Mouse (Mus musculus) limb, embryonic 12.5 days (tissue): Measurements from ENCODE around the gene Nalcn. TPM values are rescaled to one million over a fixed set of nuclear protein-coding genes. Genes with fewer than 3 reads are reported as not detected.

ENCODE experiments used
- ATAC-seq: fragments of 200-750 bp; cut with Nextera tagmentation; 2 replicates; pipeline ENCODE4 v1.8.0; 2017; ENCODE audit warnings: low read depth, moderate TSS enrichment; ENCODE audit not compliant: insufficient number of reproducible peaks, insufficient read depth, low FRiP score, low TSS enrichment
- H3K27ac ChIP-seq: fragments of 300-500 bp; sonication (generic); 2 replicates; pipeline ENCODE4 v1.5.1; 2016; ENCODE audit warnings: mild to moderate bottlenecking, moderate library complexity
- H3K27me3 ChIP-seq: fragments of 300-500 bp; sonication (generic); 2 replicates; pipeline ENCODE4 v1.6.1; 2016; ENCODE audit warnings: mild to moderate bottlenecking, moderate library complexity
- H3K36me3 ChIP-seq: fragments of 300-500 bp; sonication (generic); 2 replicates; pipeline ENCODE4 v1.6.1; 2016; ENCODE audit warnings: mild to moderate bottlenecking, moderate library complexity
- H3K4me1 ChIP-seq: fragments of 300-500 bp; sonication (generic); replicated peaks from 2 replicates; pipeline ENCODE4 v1.6.1; 2016
- H3K4me2 ChIP-seq: fragments of 300-500 bp; sonication (generic); 2 replicates; pipeline ENCODE4 v1.6.1; 2016; ENCODE audit warnings: mild to moderate bottlenecking, moderate library complexity
- H3K4me3 ChIP-seq: fragments of 300-500 bp; sonication (generic); replicated peaks from 2 replicates; pipeline ENCODE4 v1.5.1; 2016; ENCODE audit warnings: mild to moderate bottlenecking
- H3K9ac ChIP-seq: fragments of 300-500 bp; sonication (generic); replicated peaks from 2 replicates; pipeline ENCODE4 v1.6.1; 2016; ENCODE audit warnings: mild to moderate bottlenecking, moderate library complexity
- H3K9me3 ChIP-seq: fragments of 300-500 bp; sonication (generic); 2 replicates; pipeline ENCODE4 v1.6.1; 2016; ENCODE audit warnings: mild to moderate bottlenecking, moderate library complexity
- WGBS: fragments of 180-500 bp; shearing (Covaris S2); methylation state at CpG from one replicate; pipeline ENCODE4 v1.1.7; 2016; 5-methylcytosine and 5-hydroxymethylcytosine counted together
- polyA plus RNA-seq: library from polyadenylated mRNA; unstranded; fragments of >200 nt; fragmentation: Nextera tagmentation; extraction: Ambion mirVana; gene quantifications from 2 replicates; pipeline ENCODE4 v1.2.1, GENCODE M21; 2016

The Nalcn gene
- polyA plus RNA-seq, 1 experiment from 2014 or later, result 0.45 TPM

GRCm38 (mm10) chr14:123512923-123513322 lies 114.0 kb downstream of the Nalcn start:
- Histone ChIP-seq H3K9ac (no peak overlapping the region), H3K4me2 (no peak overlapping the region), H3K9me3 (no peaks in the 10 kb centered on the region), H3K27me3 (no peaks in the 10 kb centered on the region), H3K36me3 (no peaks in the 10 kb centered on the region), H3K4me3 (no peak overlapping the region), H3K4me1 (no peaks in the 10 kb centered on the region), H3K27ac (no peak overlapping the region)
- ATAC-seq, result peak; percentile 41; the same call in 1 of the 2 replicates
- WGBS, result 78% methylated on average over 2 of the region's 2 CpGs

- Histone ChIP-seq H3K4me1 (no peaks in the 10 kb centered on the region), H3K36me3 (no peaks in the 10 kb centered on the region), H3K9ac (no peak overlapping the region), H3K27ac (no peak overlapping the region), H3K27me3 (no peaks in the 10 kb centered on the region), H3K9me3 (no peaks in the 10 kb centered on the region), H3K4me3 (no peak overlapping the region), H3K4me2 (no peak overlapping the region)
- ATAC-seq, result no peak
Observed at GRCm38 (mm10) chr14:123495544-123495943, 131.4 kb downstream of the Nalcn start.

GRCm38 (mm10) chr14:123488575-123489207 lies 138.3 kb downstream of the Nalcn start:
- H3K9ac ChIP-seq, result no peak overlapping the region
- H3K27me3 ChIP-seq, result no peaks in the 10 kb centered on the region
- no peaks in the 10 kb centered on the region for H3K36me3 ChIP-seq
- no peaks in the 10 kb centered on the region for H3K4me1 ChIP-seq
- H3K4me2 ChIP-seq, result no peak overlapping the region
- WGBS, result 77% methylated on average over 1 of the region's 1 CpGs
- H3K9me3 ChIP-seq, result no peaks in the 10 kb centered on the region
- ATAC-seq, result no peak
- no peak overlapping the region for H3K27ac ChIP-seq
- H3K4me3 ChIP-seq, result no peak overlapping the region

GRCm38 (mm10) chr14:123462026-123462425 lies 164.9 kb downstream of the Nalcn start:
- Histone ChIP-seq H3K36me3 (no peaks in the 10 kb centered on the region), H3K4me1 (no peaks in the 10 kb centered on the region), H3K9ac (no peak overlapping the region), H3K27ac (no peak overlapping the region), H3K4me3 (no peak overlapping the region), H3K27me3 (no peaks in the 10 kb centered on the region), H3K9me3 (no peaks in the 10 kb centered on the region), H3K4me2 (no peak overlapping the region)
- no peak for ATAC-seq
- WGBS, result 93% methylated on average over 1 of the region's 1 CpGs

GRCm38 (mm10) chr14:123446031-123446430 lies 180.9 kb downstream of the Nalcn start:
- Histone ChIP-seq H3K9ac (no peak overlapping the region), H3K9me3 (no peaks in the 10 kb centered on the region), H3K27me3 (no peaks in the 10 kb centered on the region), H3K27ac (no peak overlapping the region), H3K4me3 (no peak overlapping the region), H3K4me1 (no peaks in the 10 kb centered on the region), H3K4me2 (no peak overlapping the region), H3K36me3 (no peaks in the 10 kb centered on the region)
- no peak for ATAC-seq
- WGBS, result 52% methylated on average over 1 of the region's 1 CpGs

GRCm38 (mm10) chr14:123435542-123435941 lies 191.4 kb downstream of the Nalcn start:
- 90% methylated on average over 3 of the region's 3 CpGs for WGBS
- Histone ChIP-seq H3K4me2 (no peak overlapping the region), H3K27ac (no peak overlapping the region), H3K4me1 (no peaks in the 10 kb centered on the region), H3K27me3 (no peaks in the 10 kb centered on the region), H3K9ac (no peak overlapping the region), H3K36me3 (no peaks in the 10 kb centered on the region), H3K9me3 (no peaks in the 10 kb centered on the region), H3K4me3 (no peak overlapping the region)
- no peak for ATAC-seq

GRCm38 (mm10) chr14:123376167-123376855 lies 250.6 kb downstream of the Nalcn start:
- H3K4me1 ChIP-seq, result no peaks in the 10 kb centered on the region
- no peaks in the 10 kb centered on the region for H3K9me3 ChIP-seq
- no peaks in the 10 kb centered on the region for H3K36me3 ChIP-seq
- H3K9ac ChIP-seq, result no peak overlapping the region
- H3K27ac ChIP-seq, result no peak overlapping the region
- 91% methylated on average over 7 of the region's 7 CpGs for WGBS
- no peak for ATAC-seq
- H3K27me3 ChIP-seq, result no peaks in the 10 kb centered on the region
- no peak overlapping the region for H3K4me3 ChIP-seq
- no peak overlapping the region for H3K4me2 ChIP-seq

GRCm38 (mm10) chr14:123371522-123371921 lies 255.4 kb downstream of the Nalcn start:
- peak; percentile 42; the same call in 1 of the 2 replicates for ATAC-seq
- no peak overlapping the region for H3K4me3 ChIP-seq
- H3K27ac ChIP-seq, result no peak overlapping the region
- H3K4me1 ChIP-seq, result no peaks in the 10 kb centered on the region
- H3K9me3 ChIP-seq, result no peaks in the 10 kb centered on the region
- no peak overlapping the region for H3K4me2 ChIP-seq
- no peak overlapping the region for H3K9ac ChIP-seq
- no peaks in the 10 kb centered on the region for H3K36me3 ChIP-seq
- H3K27me3 ChIP-seq, result no peaks in the 10 kb centered on the region
- WGBS, result 17% methylated on average over 9 of the region's 9 CpGs

- Histone ChIP-seq H3K4me3 (no peak overlapping the region), H3K27ac (no peak overlapping the region), H3K27me3 (no peaks in the 10 kb centered on the region), H3K4me1 (no peaks in the 10 kb centered on the region), H3K9me3 (no peaks in the 10 kb centered on the region), H3K9ac (no peak overlapping the region), H3K36me3 (no peaks in the 10 kb centered on the region), H3K4me2 (no peak overlapping the region)
- WGBS, result 80% methylated on average over 1 of the region's 1 CpGs
- ATAC-seq, result no peak
Observed at GRCm38 (mm10) chr14:123359691-123360090, 267.3 kb downstream of the Nalcn start.

GRCm38 (mm10) chr14:123352973-123353372 lies 274.0 kb downstream of the Nalcn start:
- 9% methylated on average over 6 of the region's 6 CpGs for WGBS
- Histone ChIP-seq H3K27me3 (no peaks in the 10 kb centered on the region), H3K9me3 (no peaks in the 10 kb centered on the region), H3K4me1 (no peaks in the 10 kb centered on the region), H3K9ac (no peak overlapping the region), H3K4me3 (no peak overlapping the region), H3K27ac (no peak overlapping the region), H3K36me3 (no peaks in the 10 kb centered on the region), H3K4me2 (no peak overlapping the region)
- peak; percentile 68; the same call in 1 of the 2 replicates for ATAC-seq

GRCm38 (mm10) chr14:123331841-123332240 lies 295.1 kb downstream of the Nalcn start:
- Histone ChIP-seq H3K27ac (no peak overlapping the region), H3K36me3 (no peaks in the 10 kb centered on the region), H3K27me3 (no peaks in the 10 kb centered on the region), H3K9me3 (no peaks in the 10 kb centered on the region), H3K4me1 (no peaks in the 10 kb centered on the region), H3K4me2 (no peak overlapping the region), H3K9ac (no peak overlapping the region), H3K4me3 (no peak overlapping the region)
- 55% methylated on average over 1 of the region's 1 CpGs for WGBS
- ATAC-seq, result no peak

GRCm38 (mm10) chr14:123314369-123314768 lies 312.6 kb downstream of the Nalcn start:
- H3K4me2 ChIP-seq, result no peak overlapping the region
- WGBS, result 58% methylated on average over 1 of the region's 1 CpGs
- H3K27me3 ChIP-seq, result no peaks in the 10 kb centered on the region
- H3K4me1 ChIP-seq, result no peaks in the 10 kb centered on the region
- no peaks in the 10 kb centered on the region for H3K36me3 ChIP-seq
- no peaks in the 10 kb centered on the region for H3K9me3 ChIP-seq
- ATAC-seq, result no peak
- H3K4me3 ChIP-seq, result no peak overlapping the region
- H3K27ac ChIP-seq, result no peak overlapping the region
- no peak overlapping the region for H3K9ac ChIP-seq
